Mouse (Mus musculus) CH12.LX (cell line): ENCODE results near the gene 1700010B08Rik. TPM values are rescaled to one million over a fixed set of nuclear protein-coding genes. Genes with fewer than 3 reads are reported as not detected.
"Not testable (repeated sequence)": the region's sequence is repeated elsewhere in the genome, so short reads cannot be mapped to it uniquely, and the experiment has no call there.

ENCODE experiments used
- DNase-seq: peaks from one replicate; pipeline ENCODE4 v3.0.0-alpha.2; 2013; ENCODE audit errors: extremely low read depth
- H3K27ac ChIP-seq: 2 replicates; pipeline ENCODE4 v1.5.1; 2012; ENCODE audit warnings: low read depth, mild to moderate bottlenecking, control low read depth, moderate library complexity; ENCODE audit not compliant: insufficient read depth
- H3K27me3 ChIP-seq: replicated peaks from 2 replicates; pipeline ENCODE3; 2012; ENCODE audit warnings: inconsistent platforms
- H3K36me3 ChIP-seq, 2 experiments: replicated peaks in 1 of 2; 2 replicates each; pipeline versions ENCODE3 to v1.6.1; 2012; ENCODE audit warnings: inconsistent platforms in 1 of 2, low read length in 1 of 2, mild to moderate bottlenecking in 1 of 2, mixed read lengths in 1 of 2, moderate library complexity in 1 of 2; ENCODE audit not compliant: control insufficient read depth in 1 of 2, insufficient read depth in 1 of 2
- H3K4me1 ChIP-seq, 2 experiments: 2 replicates each; pipeline ENCODE4 v1.6.1; 2012; ENCODE audit warnings: inconsistent platforms in 1 of 2, moderate library complexity in 1 of 2; ENCODE audit not compliant: insufficient read depth in 2 of 2, control insufficient read depth in 1 of 2
- H3K4me2 ChIP-seq: 2 replicates; pipeline ENCODE4 v1.6.1; 2012; ENCODE audit warnings: low read depth, mild to moderate bottlenecking, control low read depth; ENCODE audit not compliant: poor library complexity, insufficient read depth, severe bottlenecking
- H3K4me3 ChIP-seq, 3 experiments: fragments of 150-350 bp in 1 of 3; sonication (generic) in 1 of 3; replicated peaks in 1 of 3; 2 replicates each; pipeline versions ENCODE3 to v1.5.1; 2011 to 2012; ENCODE audit warnings: low read depth in 2 of 3, low read length in 2 of 3, mild to moderate bottlenecking in 2 of 3, moderate library complexity in 2 of 3, control low read depth in 1 of 3, improper control_type of control experiment in 1 of 3, inconsistent platforms in 1 of 3, mixed read lengths in 1 of 3; ENCODE audit not compliant: poor library complexity in 1 of 3
- H3K79me2 ChIP-seq: replicated peaks from 2 replicates; pipeline ENCODE4 v1.6.1; 2012; ENCODE audit warnings: mild to moderate bottlenecking, moderate library complexity; ENCODE audit not compliant: control insufficient read depth, poor library complexity, insufficient read depth, severe bottlenecking; ENCODE audit errors: extremely low read depth
- H3K9ac ChIP-seq: 2 replicates; pipeline ENCODE4 v1.6.1; 2012; ENCODE audit warnings: low read depth, mild to moderate bottlenecking, control low read depth, moderate library complexity; ENCODE audit not compliant: insufficient read depth
- H3K9me3 ChIP-seq: replicated peaks from 2 replicates; pipeline ENCODE3; 2012; ENCODE audit warnings: low read length, inconsistent platforms, mixed read lengths
- CTCF ChIP-seq, 2 experiments: IDR thresholded peaks in 1 of 2; conservative IDR thresholded peaks in 1 of 2; 2 replicates each; pipeline ENCODE4 v1.5.1; 2011 to 2012; ENCODE audit warnings: low read depth in 2 of 2, low read length in 2 of 2, improper control_type of control experiment in 1 of 2, inconsistent platforms in 1 of 2, mild to moderate bottlenecking in 1 of 2, moderate library complexity in 1 of 2
- GABPA ChIP-seq: IDR thresholded peaks from 2 replicates; pipeline ENCODE4 v1.6.1; 2012; ENCODE audit warnings: low read depth, low read length, improper control_type of control experiment, inconsistent platforms; ENCODE audit not compliant: insufficient replicate concordance
- KAT2A ChIP-seq: IDR thresholded peaks from 2 replicates; pipeline ENCODE4 v1.6.1; 2012; ENCODE audit warnings: low read length, improper control_type of control experiment, inconsistent platforms; ENCODE audit not compliant: insufficient replicate concordance
- MAZ ChIP-seq: IDR thresholded peaks from 2 replicates; pipeline ENCODE4 v1.6.1; 2012; ENCODE audit warnings: low read depth, mild to moderate bottlenecking, inconsistent platforms, low read length, improper control_type of control experiment, moderate library complexity
- PAX5 ChIP-seq: IDR thresholded peaks from 2 replicates; pipeline ENCODE4 v1.6.1; 2012; ENCODE audit warnings: low read length, inconsistent platforms, mixed read lengths
- POLR2A ChIP-seq: IDR thresholded peaks from 2 replicates; pipeline ENCODE4 v1.6.1; 2011; ENCODE audit warnings: low read depth, mild to moderate bottlenecking, improper control_type of control experiment, low read length
- SMC3 ChIP-seq: IDR thresholded peaks from 2 replicates; pipeline ENCODE4 v1.6.1; 2011; ENCODE audit warnings: low read depth, low read length, improper control_type of control experiment
- TBP ChIP-seq: conservative IDR thresholded peaks from 2 replicates; pipeline ENCODE4 v1.6.1; 2011; ENCODE audit warnings: low read depth, low read length, improper control_type of control experiment
- UBTF ChIP-seq: IDR thresholded peaks from 2 replicates; pipeline ENCODE4 v1.6.1; 2012; ENCODE audit warnings: low read depth, mild to moderate bottlenecking, inconsistent platforms, low read length, improper control_type of control experiment, moderate library complexity
- USF2 ChIP-seq: conservative IDR thresholded peaks from 2 replicates; pipeline ENCODE4 v1.6.1; 2011; ENCODE audit warnings: low read depth, low read length, improper control_type of control experiment
- ZMIZ1 ChIP-seq: IDR thresholded peaks from 2 replicates; pipeline ENCODE4 v1.6.1; 2012; ENCODE audit warnings: low read depth, mild to moderate bottlenecking, inconsistent platforms, low read length, improper control_type of control experiment
- dilution Hi-C: fragments of 300-500 bp; cut with MboI; formaldehyde crosslinking; loops from 2 replicates; pipeline ENCODE4 v1.14.3; 2020; ENCODE audit warnings: low sequenced_read_pairs; ENCODE audit not compliant: extremely low pct_unique_long_range_greater_than_20kb, extremely low pct_ligation_motif_present
- in situ Hi-C: fragments of 300-500 bp; cut with MboI; formaldehyde crosslinking; loops from 3 replicates; pipeline ENCODE4 v1.14.3; 2019; ENCODE audit warnings: low sequenced_read_pairs, low pct_ligation_motif_present, low pct_unique_long_range_greater_than_20kb, mixed read lengths
- polyA plus RNA-seq: library from polyadenylated mRNA; unstranded; fragments of >175 nt; gene quantifications from 2 replicates; pipeline ENCODE4 v1.2.1, GENCODE M21; 2012; ENCODE audit warnings: low read depth; ENCODE audit not compliant: insufficient read length
- total RNA-seq, 2 experiments: library from RNA; depleted of rRNA; stranded (reverse); fragments of 300-350 nt in 1 of 2; fragments of >200 nt in 1 of 2; gene quantifications; 2 replicates each; pipeline ENCODE4 v1.2.3; 2012 to 2014

The 1700010B08Rik gene
- total and polyA plus RNA-seq, 3 experiments = not detected

DNA sequence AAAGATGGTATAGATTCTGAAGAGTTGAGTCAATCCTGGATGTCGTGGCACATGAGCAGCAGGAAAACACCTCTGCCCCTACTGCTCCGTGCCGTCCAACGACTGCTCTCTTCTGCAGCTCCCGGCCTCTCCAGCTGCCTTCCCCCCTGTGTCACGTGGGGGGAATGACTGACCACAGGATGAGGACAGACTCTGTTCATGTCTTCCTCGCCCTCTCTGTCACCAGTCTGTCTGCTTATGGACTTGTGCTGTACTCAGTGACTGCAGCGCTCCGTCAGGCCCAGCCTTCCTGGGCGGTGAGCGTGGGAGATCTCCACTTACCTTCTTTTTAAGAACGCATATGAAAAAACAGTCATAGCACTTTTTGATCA, 16.4 kb upstream of the 1700010B08Rik start:
- Histone ChIP-seq H3K27ac (no peak overlapping the region), H3K36me3 (peaks cover 45 to 81% of the 10 kb centered on the region in 2 experiments)
- in situ Hi-C loops = no loop called here

DNA sequence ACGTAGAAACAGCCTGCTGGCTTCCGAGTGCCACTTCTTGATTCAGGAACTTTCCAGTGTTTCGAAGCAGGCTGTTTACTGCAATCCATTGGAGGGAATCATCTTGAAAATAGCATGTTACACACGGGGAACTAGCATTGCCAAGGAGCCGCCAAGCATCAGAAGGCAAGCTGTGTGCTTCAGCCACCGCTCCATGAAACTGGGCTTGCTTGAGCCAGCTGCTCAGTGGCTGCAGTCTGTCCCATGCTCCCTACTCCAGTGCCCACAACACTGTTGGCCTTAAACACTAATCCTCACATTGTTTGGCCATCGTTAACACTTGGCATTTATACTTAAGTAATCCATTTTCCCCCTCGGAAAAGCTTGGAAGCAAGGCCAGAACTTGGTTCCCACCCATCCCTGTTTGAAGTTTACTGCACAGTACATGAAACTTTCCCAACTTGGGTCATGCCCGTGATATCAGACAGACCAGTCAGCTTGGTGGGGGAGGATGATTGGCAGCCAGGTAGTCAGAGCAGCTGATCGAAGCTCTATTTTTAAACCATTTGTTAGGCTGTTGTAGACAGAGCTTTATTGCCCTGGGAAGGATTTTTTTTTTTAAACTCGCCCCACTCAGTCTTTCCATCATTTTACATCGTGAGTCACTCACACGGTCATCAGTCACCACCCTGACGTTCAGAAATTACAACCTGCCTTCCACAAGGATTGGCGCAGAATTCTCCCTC, 13.2 kb upstream of the 1700010B08Rik start:
- H3K27me3 ChIP-seq = no peaks in the 10 kb centered on the region
- no peak overlapping the region for H3K4me3 ChIP-seq
- H3K9ac ChIP-seq = no peak overlapping the region
- no peak for DNase-seq
- in situ Hi-C loops = no loop called here
- peaks cover 21 to 65% of the 10 kb centered on the region in 2 experiments for H3K36me3 ChIP-seq
- H3K27ac ChIP-seq = no peak overlapping the region
- H3K79me2 ChIP-seq = no peaks in the 10 kb centered on the region
- H3K4me1 ChIP-seq = no peaks in the 10 kb centered on the region
- H3K9me3 ChIP-seq = no peaks in the 10 kb centered on the region
- no peak overlapping the region for H3K4me2 ChIP-seq
- TF ChIP-seq USF2 = no peak
- no peak for TF ChIP-seq MAZ
- TF ChIP-seq POLR2A = no peak
- no peak for TF ChIP-seq TBP
- no peak for TF ChIP-seq ZMIZ1
- TF ChIP-seq KAT2A = no peak
- TF ChIP-seq CTCF (conservative IDR thresholded peaks at IDR 0.05 in 1 of 2, IDR thresholded peaks at IDR 0.05 in 1 of 2; ENCODE audit: low read depth in 2 of 2, low read length in 2 of 2) = no peak
- TF ChIP-seq UBTF = no peak
- dilution Hi-C loops = no loop called here

More for the DNA sequence above, 16.4 kb upstream of the 1700010B08Rik start:
- H3K4me3 ChIP-seq = no peak overlapping the region
- no peak overlapping the region for H3K9ac ChIP-seq
- H3K9me3 ChIP-seq = no peaks in the 10 kb centered on the region
- no peaks in the 10 kb centered on the region for H3K79me2 ChIP-seq
- TF ChIP-seq GABPA (no peak), USF2 (no peak), PAX5 (no peak), SMC3 (no peak)
- H3K4me1 ChIP-seq = no peaks in the 10 kb centered on the region
- dilution Hi-C loops = no loop called here
- no peaks in the 10 kb centered on the region for H3K27me3 ChIP-seq
- no peak for DNase-seq
- no peak overlapping the region for H3K4me2 ChIP-seq

DNA sequence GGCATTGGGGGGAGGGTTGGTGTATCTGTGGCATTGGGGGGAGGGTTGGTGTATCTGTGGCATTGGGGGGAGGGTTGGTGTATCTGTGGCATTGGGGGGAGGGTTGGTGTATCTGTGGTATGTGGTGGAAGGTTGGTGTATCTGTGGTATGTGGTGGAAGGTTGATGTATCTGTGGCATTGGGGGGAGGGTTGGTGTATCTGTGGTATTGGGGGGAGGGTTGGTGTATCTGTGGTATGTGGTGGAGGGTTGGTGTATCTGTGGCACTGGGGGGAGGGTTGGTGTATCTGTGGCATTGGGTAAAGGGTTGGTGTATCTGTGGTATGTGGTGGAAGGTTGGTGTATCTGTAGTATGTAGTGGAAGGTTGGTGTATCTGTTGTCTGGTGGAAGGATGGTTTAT, 11.6 kb upstream of the 1700010B08Rik start:
- peaks cover 10 to 48% of the 10 kb centered on the region in 2 experiments for H3K36me3 ChIP-seq
- DNase-seq = not testable (repeated sequence)

More for the DNA sequence above, 11.6 kb upstream of the 1700010B08Rik start:
- H3K27me3 ChIP-seq, H3K4me3 ChIP-seq, H3K9me3 ChIP-seq, H3K9ac ChIP-seq, H3K27ac ChIP-seq, H3K79me2 ChIP-seq, dilution Hi-C loops, H3K4me2 ChIP-seq, in situ Hi-C loops, H3K4me1 ChIP-seq: not testable (repeated sequence)
